Mouse (Mus musculus) spleen, postnatal 14 days (tissue): ENCODE results near the gene Sp1.

Experiments used
- DNase-seq, 2 experiments: peaks; one replicate each; pipeline ENCODE4 v3.0.0; 2021 to 2022; ENCODE audit warnings: low spot score in 2 of 2

The Sp1 gene

GRCm38 (mm10) chr15:102473246-102473645 is 67.3 kb downstream of the Sp1 start:
- no peak for DNase-seq

- DNase-seq, result no peak
These were observed 68.6 kb downstream of the Sp1 start for GRCm38 (mm10) chr15:102474520-102474919.

GRCm38 (mm10) chr15:102483136-102483535 is 77.2 kb downstream of the Sp1 start:
- DNase-seq, result no peak

GRCm38 (mm10) chr15:102485853-102486252 is 79.9 kb downstream of the Sp1 start:
- no peak for DNase-seq
